Mouse (Mus musculus) forebrain, embryonic 11.5 days (tissue): ENCODE data around the gene Kdm2a. TPM values are rescaled to one million over a fixed set of nuclear protein-coding genes. Genes with fewer than 3 reads are reported as not detected.
A peak's percentile ranks its signal among the peaks of the same experiment; 100 is the strongest.

Source experiments
- ATAC-seq: fragments of 200-750 bp; cut with Nextera tagmentation; replicated peaks from 2 replicates; pipeline ENCODE4 v1.8.0; 2017; ENCODE audit warnings: moderate TSS enrichment; ENCODE audit not compliant: low FRiP score
- DNase-seq: peaks from one replicate; pipeline ENCODE4 v3.0.0-alpha.2; 2017; ENCODE audit warnings: low spot score
- H3K27ac ChIP-seq: fragments of 300-500 bp; sonication (generic); 2 replicates; pipeline ENCODE4 v1.5.1; 2014; ENCODE audit warnings: low read depth, low read length
- H3K27me3 ChIP-seq: fragments of 300-500 bp; sonication (generic); 2 replicates; pipeline ENCODE4 v1.6.1; 2014; ENCODE audit warnings: mild to moderate bottlenecking, low read length, mixed read lengths; ENCODE audit not compliant: control insufficient read depth, insufficient read depth
- H3K36me3 ChIP-seq: fragments of 300-500 bp; sonication (generic); 2 replicates; pipeline ENCODE4 v1.6.1; 2014; ENCODE audit warnings: mild to moderate bottlenecking, low read length, moderate library complexity, mixed read lengths; ENCODE audit not compliant: control insufficient read depth, insufficient read depth
- H3K4me1 ChIP-seq: fragments of 300-500 bp; sonication (generic); replicated peaks from 2 replicates; pipeline ENCODE4 v1.6.1; 2014; ENCODE audit warnings: low read length, mixed read lengths; ENCODE audit not compliant: control insufficient read depth, insufficient read depth
- H3K4me2 ChIP-seq: fragments of 300-500 bp; sonication (generic); 2 replicates; pipeline ENCODE4 v1.6.1; 2014; ENCODE audit warnings: low read depth, mild to moderate bottlenecking, low read length, moderate library complexity, mixed read lengths; ENCODE audit not compliant: severe bottlenecking
- H3K4me3 ChIP-seq: fragments of 300-500 bp; sonication (generic); 2 replicates; pipeline ENCODE4 v1.5.1; 2014; ENCODE audit warnings: low read depth, low read length
- H3K9ac ChIP-seq: fragments of 300-500 bp; sonication (generic); 2 replicates; pipeline ENCODE4 v1.6.1; 2014; ENCODE audit warnings: low read length
- H3K9me3 ChIP-seq: fragments of 300-500 bp; sonication (generic); 2 replicates; pipeline ENCODE4 v1.6.1; 2016; ENCODE audit warnings: low read length, mixed read lengths; ENCODE audit not compliant: control insufficient read depth
- WGBS: fragments of 180-500 bp; shearing (Covaris S2); extraction: QIAGEN DNeasy Blood & Tissue Kit; methylation state at CpG from one replicate; pipeline ENCODE4 v1.1.7; 2014; 5-methylcytosine and 5-hydroxymethylcytosine counted together
- polyA plus RNA-seq: library from polyadenylated mRNA; unstranded; fragments of >200 nt; fragmentation: Nextera tagmentation; extraction: Ambion mirVana; gene quantifications from 2 replicates; pipeline ENCODE4 v1.2.1, GENCODE M21; 2014

Gene Kdm2a
- polyA plus RNA-seq, 1 experiment from 2014 or later: 60.8 TPM

DNA sequence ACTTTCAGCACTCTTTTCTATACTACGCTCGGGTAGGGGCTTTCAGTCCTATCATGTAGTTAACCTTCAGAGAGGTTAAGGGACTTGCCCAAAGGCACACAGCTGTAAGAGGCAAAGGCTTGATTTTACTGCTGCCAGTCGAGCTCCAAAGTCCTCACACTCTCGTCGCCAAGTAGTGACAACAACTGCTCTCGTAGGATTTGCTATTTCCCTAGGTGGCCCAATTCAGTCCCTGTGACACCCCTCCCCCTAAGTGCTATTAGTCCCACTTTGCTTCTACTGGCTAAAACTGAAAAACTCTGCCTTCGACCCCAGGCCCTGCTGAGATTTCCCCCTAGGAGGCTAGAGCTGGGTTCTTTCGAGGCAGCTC, 40.7 kb upstream of the Kdm2a start:
- H3K4me2 ChIP-seq: peak overlapping the region; percentile 92
- peak overlapping the region; percentile 57 for H3K4me3 ChIP-seq
- H3K27me3 ChIP-seq: peaks cover 11% of the 10 kb centered on the region
- no peak overlapping the region for H3K27ac ChIP-seq
- ATAC-seq: no peak
- DNase-seq: no peak
- H3K4me1 ChIP-seq: peaks cover 4% of the 10 kb centered on the region; the same call in 1 of the 2 replicates
- no peaks in the 10 kb centered on the region for H3K36me3 ChIP-seq
- 6% methylated on average over 8 of the region's 8 CpGs for WGBS
- no peaks in the 10 kb centered on the region for H3K9me3 ChIP-seq
- peak overlapping the region; percentile 66 for H3K9ac ChIP-seq

GRCm38 (mm10) chr19:4437886-4438285, 39.8 kb upstream of the Kdm2a start:
- DNase-seq (no peak), ATAC-seq (no peak)
- H3K4me2 ChIP-seq: no peak overlapping the region
- H3K4me1 ChIP-seq: peaks cover 4% of the 10 kb centered on the region; the same call in 1 of the 2 replicates
- H3K9me3 ChIP-seq: no peaks in the 10 kb centered on the region
- H3K27me3 ChIP-seq: peaks cover 11% of the 10 kb centered on the region
- H3K36me3 ChIP-seq: no peaks in the 10 kb centered on the region
- H3K9ac ChIP-seq: no peak overlapping the region
- 75% methylated on average over 6 of the region's 6 CpGs for WGBS
- no peak overlapping the region for H3K27ac ChIP-seq
- no peak overlapping the region for H3K4me3 ChIP-seq

GRCm38 (mm10) chr19:4436254-4436653, 38.2 kb upstream of the Kdm2a start:
- Histone ChIP-seq H3K36me3 (no peaks in the 10 kb centered on the region), H3K4me1 (peaks cover 2% of the 10 kb centered on the region; the same call in 1 of the 2 replicates), H3K27ac (no peak overlapping the region), H3K9ac (no peak overlapping the region), H3K9me3 (no peaks in the 10 kb centered on the region), H3K27me3 (peaks cover 11% of the 10 kb centered on the region), H3K4me3 (no peak overlapping the region), H3K4me2 (no peak overlapping the region)
- DNase-seq (no peak), ATAC-seq (no peak)
- 91% methylated on average over 3 of the region's 3 CpGs for WGBS

DNA sequence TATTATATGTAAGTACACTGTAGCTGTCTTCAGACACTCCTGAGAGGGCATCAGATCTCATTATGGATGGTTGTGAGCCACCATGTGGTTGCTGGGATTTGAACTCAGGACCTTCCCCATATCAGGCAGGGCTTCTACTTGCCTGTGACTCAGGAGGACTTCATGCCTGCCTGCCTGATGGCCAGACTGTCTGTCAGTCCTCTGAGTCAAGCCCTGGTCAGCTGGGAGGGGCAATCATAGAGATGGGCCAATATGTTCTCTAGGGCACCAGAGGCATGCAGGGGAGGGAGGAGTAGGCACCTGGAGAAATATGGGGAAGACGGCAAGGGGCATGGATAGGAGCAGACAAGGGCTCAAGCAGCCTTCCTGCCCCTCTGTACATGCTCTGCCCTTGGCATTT, 36.9 kb upstream of the Kdm2a start:
- no peak overlapping the region for H3K4me3 ChIP-seq
- 88% methylated on average over 1 of the region's 1 CpGs for WGBS
- H3K4me2 ChIP-seq: no peak overlapping the region
- H3K27ac ChIP-seq: no peak overlapping the region
- peaks cover 2% of the 10 kb centered on the region; the same call in 1 of the 2 replicates for H3K4me1 ChIP-seq
- no peaks in the 10 kb centered on the region for H3K9me3 ChIP-seq
- no peaks in the 10 kb centered on the region for H3K36me3 ChIP-seq
- DNase-seq (no peak), ATAC-seq (no peak)
- no peak overlapping the region for H3K9ac ChIP-seq
- peaks cover 7% of the 10 kb centered on the region for H3K27me3 ChIP-seq

DNA sequence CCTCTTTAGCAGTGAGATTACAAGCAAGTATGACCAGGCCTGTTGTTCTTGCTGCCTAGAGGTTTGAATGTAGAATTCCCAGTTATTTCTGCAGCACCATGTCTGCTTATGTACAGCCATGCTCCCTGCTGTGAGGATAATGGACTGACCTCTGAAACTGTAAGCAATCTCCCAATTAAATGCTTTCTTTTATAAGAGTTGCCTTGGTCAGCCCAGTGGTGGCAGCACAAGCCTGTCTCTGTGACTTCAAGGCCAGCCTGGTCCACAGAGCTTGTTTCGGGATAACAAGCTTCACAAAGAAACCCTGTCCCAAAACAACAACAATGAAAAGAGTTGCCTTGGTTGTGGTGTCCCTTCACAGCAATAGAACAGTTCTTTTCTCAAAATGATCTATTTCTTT, 35.7 kb upstream of the Kdm2a start:
- no peak overlapping the region for H3K4me3 ChIP-seq
- 76% methylated on average over 1 of the region's 1 CpGs for WGBS
- H3K9me3 ChIP-seq: no peaks in the 10 kb centered on the region
- H3K4me2 ChIP-seq: no peak overlapping the region
- no peaks in the 10 kb centered on the region for H3K36me3 ChIP-seq
- no peak overlapping the region for H3K9ac ChIP-seq
- H3K27me3 ChIP-seq: 0 out of 2 replicates have a peak, but pooled peaks cover under 1% of the 10 kb centered on the region
- ATAC-seq: no peak
- H3K4me1 ChIP-seq: no peaks in the 10 kb centered on the region; the same call in 1 of the 2 replicates
- DNase-seq: no peak
- no peak overlapping the region for H3K27ac ChIP-seq

GRCm38 (mm10) chr19:4430091-4430620, 32.1 kb upstream of the Kdm2a start:
- Histone ChIP-seq H3K4me2 (no peak overlapping the region), H3K36me3 (no peaks in the 10 kb centered on the region), H3K4me1 (no peaks in the 10 kb centered on the region), H3K4me3 (no peak overlapping the region), H3K9ac (no peak overlapping the region), H3K9me3 (no peaks in the 10 kb centered on the region), H3K27ac (no peak overlapping the region), H3K27me3 (no peaks in the 10 kb centered on the region)
- ATAC-seq (no peak), DNase-seq (no peak)
- WGBS: 96% methylated on average over 4 of the region's 4 CpGs

GRCm38 (mm10) chr19:4425610-4426366, 27.7 kb upstream of the Kdm2a start:
- Histone ChIP-seq H3K27ac (no peak overlapping the region), H3K9ac (no peak overlapping the region), H3K4me2 (no peak overlapping the region), H3K27me3 (no peaks in the 10 kb centered on the region), H3K9me3 (no peaks in the 10 kb centered on the region), H3K4me3 (no peak overlapping the region), H3K4me1 (no peaks in the 10 kb centered on the region), H3K36me3 (no peaks in the 10 kb centered on the region)
- DNase-seq (peak; percentile 61), ATAC-seq (no peak)
- 75% methylated on average over 19 of the region's 19 CpGs for WGBS

- 71% methylated on average over 3 of the region's 3 CpGs for WGBS
- no peaks in the 10 kb centered on the region for H3K4me1 ChIP-seq
- H3K9me3 ChIP-seq: no peaks in the 10 kb centered on the region
- no peaks in the 10 kb centered on the region for H3K27me3 ChIP-seq
- no peak overlapping the region for H3K4me3 ChIP-seq
- H3K9ac ChIP-seq: no peak overlapping the region
- ATAC-seq: no peak
- H3K27ac ChIP-seq: no peak overlapping the region
- no peak for DNase-seq
- H3K36me3 ChIP-seq: no peaks in the 10 kb centered on the region
- no peak overlapping the region for H3K4me2 ChIP-seq
These were observed 24.9 kb upstream of the Kdm2a start for GRCm38 (mm10) chr19:4423021-4423420.

- Histone ChIP-seq H3K4me1 (no peaks in the 10 kb centered on the region), H3K9me3 (no peaks in the 10 kb centered on the region), H3K27me3 (no peaks in the 10 kb centered on the region), H3K4me3 (no peak overlapping the region), H3K4me2 (no peak overlapping the region), H3K9ac (no peak overlapping the region), H3K27ac (no peak overlapping the region), H3K36me3 (no peaks in the 10 kb centered on the region)
- DNase-seq (no peak), ATAC-seq (no peak)
- WGBS: 89% methylated on average over 3 of the region's 3 CpGs
These were observed 24.5 kb upstream of the Kdm2a start for GRCm38 (mm10) chr19:4422581-4422980.
